Mouse (Mus musculus) forelimb bud, embryonic 11.5 days (tissue): ENCODE data around the gene Mocs1.

Source experiments
- DNase-seq: peaks from one replicate; pipeline ENCODE4 v3.0.0-alpha.2; 2012; ENCODE audit warnings: low read depth, low spot score

Mocs1 gene

GRCm38 (mm10) chr17:49481876-49482275 is 53.7 kb downstream of the Mocs1 start:
- no peak for DNase-seq

- no peak for DNase-seq
These were observed 56.3 kb downstream of the Mocs1 start for GRCm38 (mm10) chr17:49484435-49484834.

GRCm38 (mm10) chr17:49489098-49489497 is 60.9 kb downstream of the Mocs1 start:
- no peak for DNase-seq

- no peak for DNase-seq
These were observed 65.1 kb downstream of the Mocs1 start for GRCm38 (mm10) chr17:49493276-49493675.

- DNase-seq = no peak
These were observed 70.0 kb downstream of the Mocs1 start for GRCm38 (mm10) chr17:49498169-49498568.

GRCm38 (mm10) chr17:49499635-49500034 is 71.5 kb downstream of the Mocs1 start:
- DNase-seq = no peak

- no peak for DNase-seq
These were observed 72.1 kb downstream of the Mocs1 start for GRCm38 (mm10) chr17:49500234-49500633.

GRCm38 (mm10) chr17:49503246-49503900 is 75.2 kb downstream of the Mocs1 start:
- DNase-seq = no peak
